Mouse (Mus musculus) stomach, embryonic 14.5 days (tissue): ENCODE measurements around the gene Pcyox1. TPM values are rescaled to one million over a fixed set of nuclear protein-coding genes. Genes with fewer than 3 reads are reported as not detected.

Experiments
- ATAC-seq: fragments of 200-750 bp; cut with Nextera tagmentation; 2 replicates; pipeline ENCODE4 v1.8.0; 2017; ENCODE audit warnings: low read depth, moderate TSS enrichment; ENCODE audit not compliant: insufficient number of reproducible peaks, insufficient read depth, low FRiP score
- H3K27ac ChIP-seq: fragments of 300-500 bp; sonication (generic); 2 replicates; pipeline ENCODE4 v1.5.1; 2014; ENCODE audit warnings: mild to moderate bottlenecking, low read length, moderate library complexity, mixed read lengths
- H3K27me3 ChIP-seq: fragments of 300-500 bp; sonication (generic); 2 replicates; pipeline ENCODE4 v1.6.1; 2014; ENCODE audit warnings: low read length, control low read depth, mixed read lengths; ENCODE audit not compliant: control insufficient read depth, insufficient read depth
- H3K36me3 ChIP-seq: fragments of 300-500 bp; sonication (generic); 2 replicates; pipeline ENCODE4 v1.6.1; 2014; ENCODE audit warnings: mild to moderate bottlenecking, control low read depth, low read length, moderate library complexity, mixed read lengths; ENCODE audit not compliant: control insufficient read depth, insufficient read depth
- H3K4me1 ChIP-seq: fragments of 300-500 bp; sonication (generic); 2 replicates; pipeline ENCODE4 v1.6.1; 2014; ENCODE audit warnings: low read length, control low read depth, mixed read lengths; ENCODE audit not compliant: control insufficient read depth, insufficient read depth
- H3K4me2 ChIP-seq: fragments of 300-500 bp; sonication (generic); replicated peaks from 2 replicates; pipeline ENCODE4 v1.6.1; 2014; ENCODE audit warnings: low read depth, low read length, control low read depth
- H3K4me3 ChIP-seq: fragments of 300-500 bp; sonication (generic); 2 replicates; pipeline ENCODE4 v1.5.1; 2014; ENCODE audit warnings: low read depth, low read length, control low read depth
- H3K9ac ChIP-seq: fragments of 300-500 bp; sonication (generic); replicated peaks from 2 replicates; pipeline ENCODE4 v1.6.1; 2014; ENCODE audit warnings: low read depth, mild to moderate bottlenecking, control low read depth, low read length, moderate library complexity, mixed read lengths
- H3K9me3 ChIP-seq: fragments of 300-500 bp; sonication (generic); 2 replicates; pipeline ENCODE4 v1.6.1; 2016; ENCODE audit warnings: low read depth, low read length, control low read depth; ENCODE audit not compliant: control insufficient read depth
- WGBS: fragments of 180-500 bp; shearing (Covaris S2); extraction: QIAGEN DNeasy Blood & Tissue Kit; methylation state at CpG from one replicate; pipeline ENCODE4 v1.1.7; 2014; 5-methylcytosine and 5-hydroxymethylcytosine counted together
- polyA plus RNA-seq: library from polyadenylated mRNA; unstranded; fragments of >200 nt; fragmentation: Nextera tagmentation; extraction: Ambion mirVana; gene quantifications from 2 replicates; pipeline ENCODE4 v1.2.1, GENCODE M21; 2014

Gene Pcyox1
- 102 TPM in 2 replicates for polyA plus RNA-seq

DNA sequence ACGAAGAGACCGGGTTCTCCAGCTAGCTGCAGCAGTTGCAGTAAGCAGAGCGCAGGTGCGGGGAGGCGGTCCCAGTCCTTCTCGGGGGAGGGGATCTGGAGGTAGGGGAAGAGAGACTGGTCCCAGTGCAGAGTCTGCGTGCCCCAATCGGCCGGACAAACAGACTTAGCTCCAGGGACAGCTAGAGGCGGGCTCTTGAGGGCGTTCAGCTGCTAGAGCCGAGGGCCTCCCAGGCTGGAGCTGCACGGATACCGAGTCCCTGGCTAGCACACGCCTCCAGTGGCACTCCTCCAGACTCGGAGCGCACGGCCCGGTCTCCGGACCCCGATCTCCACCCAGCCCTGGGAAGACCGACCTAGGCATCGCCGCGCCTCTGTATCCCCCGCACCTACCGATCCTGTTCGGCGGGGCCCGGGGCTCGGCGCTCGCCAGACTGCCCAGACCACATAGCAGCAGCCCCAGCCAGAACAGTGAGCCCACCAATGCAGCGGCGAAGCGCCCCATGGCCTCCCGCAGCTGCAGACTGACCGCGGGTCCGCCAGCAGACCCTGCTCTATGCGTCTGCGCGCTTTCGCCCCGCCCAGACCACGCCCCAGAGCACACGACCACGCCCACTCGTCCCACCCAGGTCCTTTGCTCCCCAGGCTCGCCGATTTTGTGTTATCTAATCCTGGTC, at the start of gene Pcyox1:
TSS of gene Pcyox1 (minus strand) at position 574 of the 676 bp plus-strand sequence.
- Histone ChIP-seq H3K9me3 (no peaks in the 10 kb centered on the region), H3K27ac (peak within 1 kb of the TSS; percentile 87), H3K4me3 (peak within 1 kb of the TSS; percentile 82), H3K36me3 (peaks cover 10% of the 10 kb centered on the region; the same call in 1 of the 2 replicates), H3K9ac (peak within 1 kb of the TSS; percentile 73), H3K4me2 (peak within 1 kb of the TSS; percentile 77), H3K4me1 (peaks cover 20% of the 10 kb centered on the region; the same call in 1 of the 2 replicates), H3K27me3 (no peaks in the 10 kb centered on the region)
- ATAC-seq = peak; percentile 93
- WGBS = under 1% methylated on average over 51 of the region's 51 CpGs

DNA sequence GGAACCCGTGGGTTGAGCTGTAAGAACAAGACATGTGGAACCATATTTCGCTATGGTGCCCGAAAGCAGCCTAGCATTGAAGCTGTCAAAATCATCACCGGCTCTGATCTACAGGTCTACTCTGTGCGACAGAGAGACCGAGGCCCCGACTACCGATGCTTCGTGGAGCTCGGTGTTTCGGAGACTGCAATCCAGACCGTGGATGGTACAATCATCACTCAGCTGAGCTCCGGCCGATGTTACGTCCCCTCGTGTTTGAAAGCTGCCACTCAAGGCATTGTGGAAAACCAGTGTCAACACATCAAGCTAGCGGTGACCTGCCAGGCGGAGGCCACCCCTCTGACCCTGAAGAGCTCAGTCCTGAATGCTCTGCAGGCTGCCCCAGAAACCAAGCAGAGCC, 48.6 kb upstream of the Pcyox1 start:
- no peaks in the 10 kb centered on the region for H3K27me3 ChIP-seq
- no peak overlapping the region for H3K4me3 ChIP-seq
- H3K9ac ChIP-seq = no peak overlapping the region
- H3K4me2 ChIP-seq = no peak overlapping the region
- no peaks in the 10 kb centered on the region for H3K9me3 ChIP-seq
- no peak for ATAC-seq
- H3K27ac ChIP-seq = no peak overlapping the region
- H3K36me3 ChIP-seq = peaks cover 35% of the 10 kb centered on the region
- 90% methylated on average over 18 of the region's 18 CpGs for WGBS
- no peaks in the 10 kb centered on the region for H3K4me1 ChIP-seq

DNA sequence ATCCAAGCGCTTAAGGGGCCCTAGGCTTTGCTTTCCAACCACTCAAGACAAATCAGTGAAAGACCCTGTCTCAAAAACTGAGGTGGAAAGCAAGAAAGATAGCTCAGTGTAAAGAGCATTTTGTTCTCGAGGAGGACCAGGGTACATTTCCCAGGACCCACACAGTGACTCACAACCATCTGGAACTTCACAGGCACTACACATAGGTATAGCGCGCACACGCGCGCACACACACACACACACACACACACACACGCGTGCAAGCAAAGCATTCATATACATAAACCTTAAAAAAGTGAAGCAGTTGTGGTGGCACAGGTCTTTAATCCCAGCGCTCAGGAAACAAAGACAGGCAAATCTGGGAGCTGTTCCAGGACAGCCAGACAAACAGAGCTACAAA, 44.6 kb upstream of the Pcyox1 start:
- H3K9me3 ChIP-seq = no peaks in the 10 kb centered on the region
- no peak overlapping the region for H3K9ac ChIP-seq
- WGBS = 96% methylated on average over 10 of the region's 10 CpGs
- H3K27me3 ChIP-seq = no peaks in the 10 kb centered on the region
- peaks cover 20% of the 10 kb centered on the region for H3K36me3 ChIP-seq
- no peak overlapping the region for H3K4me3 ChIP-seq
- no peak for ATAC-seq
- no peak overlapping the region for H3K4me2 ChIP-seq
- H3K27ac ChIP-seq = no peak overlapping the region
- H3K4me1 ChIP-seq = peaks cover 6% of the 10 kb centered on the region; the same call in 1 of the 2 replicates

DNA sequence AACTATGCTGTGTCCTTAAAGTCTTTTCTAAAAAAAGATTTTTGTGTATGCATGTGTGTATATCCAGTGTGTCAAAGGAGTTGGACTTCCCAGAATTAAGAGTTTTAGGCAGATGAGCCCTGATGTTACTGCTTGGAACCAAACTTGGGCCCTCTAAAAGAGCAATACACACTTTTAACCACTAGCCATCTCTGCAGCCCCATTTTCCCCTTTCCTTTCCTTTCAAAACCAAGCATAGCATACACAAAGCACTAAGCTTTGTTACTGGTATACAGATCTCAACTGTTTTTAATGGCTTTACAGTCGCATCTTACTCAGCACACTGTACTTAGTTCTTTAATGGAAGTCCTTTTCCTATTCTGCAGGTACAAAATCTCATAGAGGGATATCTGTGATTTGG, 42.6 kb upstream of the Pcyox1 start:
- H3K9me3 ChIP-seq = no peaks in the 10 kb centered on the region
- H3K4me1 ChIP-seq = peaks cover 6% of the 10 kb centered on the region; the same call in 1 of the 2 replicates
- H3K9ac ChIP-seq = peak overlapping the region; percentile 49; the same call in 1 of the 2 replicates
- H3K4me2 ChIP-seq = peak overlapping the region; percentile 61
- H3K36me3 ChIP-seq = peaks cover 25% of the 10 kb centered on the region
- no peak for ATAC-seq
- H3K27ac ChIP-seq = no peak overlapping the region
- WGBS = 94% methylated on average over 1 of the region's 1 CpGs
- peak overlapping the region; percentile 66 for H3K4me3 ChIP-seq
- H3K27me3 ChIP-seq = no peaks in the 10 kb centered on the region

DNA sequence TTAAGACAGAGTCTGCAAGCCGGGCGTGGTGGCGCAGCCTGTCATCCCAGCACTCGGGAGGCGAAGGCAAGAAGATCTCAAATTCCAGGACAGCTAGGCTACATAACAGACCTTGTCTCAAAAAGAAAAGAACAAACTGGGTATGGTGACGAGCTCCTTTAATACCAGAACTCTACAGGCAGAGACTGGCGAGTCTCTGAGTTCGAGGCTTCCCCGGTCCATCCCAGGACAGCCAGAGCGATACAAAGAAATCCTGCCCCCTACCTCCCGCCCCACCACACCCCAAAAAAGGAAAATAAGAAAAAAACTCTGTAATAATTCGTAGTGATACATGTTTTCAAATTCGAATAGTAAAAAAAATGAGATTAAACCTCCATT, 42.2 kb upstream of the Pcyox1 start:
- 5% methylated on average over 13 of the region's 13 CpGs for WGBS
- Histone ChIP-seq H3K4me2 (peak overlapping the region; percentile 61), H3K4me3 (peak overlapping the region; percentile 66), H3K9ac (peak overlapping the region; percentile 49), H3K27ac (peak overlapping the region; percentile 96), H3K27me3 (no peaks in the 10 kb centered on the region), H3K36me3 (peaks cover 23% of the 10 kb centered on the region), H3K4me1 (peaks cover 6% of the 10 kb centered on the region; the same call in 1 of the 2 replicates), H3K9me3 (no peaks in the 10 kb centered on the region)
- no peak for ATAC-seq

DNA sequence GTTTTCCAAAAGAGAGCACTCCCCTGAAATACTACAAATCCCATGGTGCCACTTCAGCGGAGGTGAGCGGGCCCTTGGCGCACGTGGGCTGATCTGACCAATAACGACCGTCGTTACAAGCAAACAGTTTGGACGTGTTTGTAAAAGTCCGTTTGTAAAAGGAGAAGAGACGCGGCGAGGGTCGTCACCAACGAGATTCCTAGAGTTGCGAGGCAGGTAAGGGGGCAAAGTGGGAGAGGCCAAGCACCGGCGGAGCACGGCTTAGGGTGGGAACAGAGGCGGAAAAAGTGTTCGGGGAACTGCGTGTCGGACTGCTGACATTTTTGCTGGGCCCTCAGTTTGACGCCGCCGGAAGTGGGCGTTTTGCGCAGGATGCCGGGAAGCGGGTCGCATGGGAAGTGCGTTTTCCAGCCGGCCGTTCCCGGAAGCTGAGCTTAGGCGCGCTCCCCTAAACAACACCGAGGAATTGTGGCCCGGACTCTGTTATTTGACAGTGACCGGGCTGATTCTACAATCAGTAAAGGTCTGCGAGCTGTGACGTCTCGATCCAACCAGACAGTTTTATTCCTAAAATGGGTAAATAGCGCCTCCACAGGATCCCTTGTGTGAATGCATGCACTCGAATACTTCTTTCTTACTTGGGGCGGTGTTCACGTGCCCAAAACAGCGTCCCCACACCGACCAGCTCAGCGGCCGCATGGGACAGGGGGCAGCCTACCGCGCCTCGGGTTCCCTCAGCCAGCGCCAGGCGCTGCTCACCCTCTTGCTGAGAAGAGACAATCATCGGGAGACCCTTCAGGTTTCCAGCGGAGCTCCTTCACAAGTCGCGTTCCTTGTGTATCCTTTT, 41.5 kb upstream of the Pcyox1 start, which contains the start of gene C87436:
TSS of gene C87436 (plus strand) at position 103 of the 847 bp plus-strand sequence.
- H3K27ac ChIP-seq = peak within 1 kb of the TSS; percentile 96
- H3K4me3 ChIP-seq = peak within 1 kb of the TSS; percentile 66
- peaks cover 6% of the 10 kb centered on the region; the same call in 1 of the 2 replicates for H3K4me1 ChIP-seq
- no peaks in the 10 kb centered on the region for H3K9me3 ChIP-seq
- H3K9ac ChIP-seq = peak within 1 kb of the TSS; percentile 49
- peak; percentile 91 for ATAC-seq
- H3K4me2 ChIP-seq = peak within 1 kb of the TSS; percentile 61
- H3K27me3 ChIP-seq = no peaks in the 10 kb centered on the region
- peaks cover 20% of the 10 kb centered on the region for H3K36me3 ChIP-seq
- WGBS = under 1% methylated on average over 59 of the region's 59 CpGs

DNA sequence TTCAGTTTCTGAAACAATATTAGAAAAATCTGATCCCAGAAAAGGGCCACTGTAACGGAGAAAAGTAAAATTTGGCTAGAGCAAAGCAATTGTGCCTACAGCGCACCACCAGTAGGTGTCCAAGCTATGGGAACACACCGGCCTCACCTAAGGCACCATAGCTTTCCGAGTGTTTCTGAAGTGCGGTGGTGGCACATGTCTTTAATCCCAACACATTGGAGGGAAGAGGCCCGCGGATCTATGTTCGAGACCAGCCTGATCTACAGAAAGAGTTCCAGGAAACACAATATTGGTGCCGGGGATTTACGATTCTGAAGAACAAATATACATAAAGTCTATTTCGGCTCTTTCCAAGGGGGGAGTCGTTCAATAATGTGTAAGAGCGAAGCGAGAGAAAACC, 40.8 kb upstream of the Pcyox1 start:
- Histone ChIP-seq H3K36me3 (peaks cover 25% of the 10 kb centered on the region), H3K27ac (peak overlapping the region; percentile 96), H3K9ac (peak overlapping the region; percentile 49), H3K4me2 (peak overlapping the region; percentile 57), H3K9me3 (no peaks in the 10 kb centered on the region), H3K4me1 (peaks cover 6% of the 10 kb centered on the region; the same call in 1 of the 2 replicates), H3K27me3 (no peaks in the 10 kb centered on the region), H3K4me3 (peak overlapping the region; percentile 66)
- 0 out of 2 replicates have a peak, but pooled peaks have one; percentile 61 for ATAC-seq
- WGBS = 3% methylated on average over 14 of the region's 14 CpGs

DNA sequence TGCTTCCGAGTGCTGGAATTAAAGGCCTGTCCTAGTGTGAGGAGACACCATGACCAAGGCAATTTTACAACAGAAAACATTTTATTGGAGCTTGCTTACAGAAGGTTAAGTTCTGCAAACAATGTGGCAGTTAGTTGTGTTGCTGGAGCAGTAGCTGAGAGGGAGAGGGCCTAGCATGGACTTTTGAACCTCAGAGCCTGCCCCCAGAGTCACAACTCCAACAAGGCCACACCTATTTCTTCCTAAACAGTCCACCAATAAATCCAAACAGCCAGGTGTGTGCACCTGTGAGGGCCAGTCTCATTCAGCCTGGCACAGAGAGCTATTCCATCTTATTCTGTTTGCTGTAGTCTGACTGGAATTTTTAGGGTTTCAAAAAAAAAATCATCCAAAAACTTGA, 36.7 kb upstream of the Pcyox1 start:
- H3K4me3 ChIP-seq = no peak overlapping the region
- WGBS = 91% methylated on average over 1 of the region's 1 CpGs
- H3K27ac ChIP-seq = no peak overlapping the region
- H3K27me3 ChIP-seq = no peaks in the 10 kb centered on the region
- no peak overlapping the region for H3K9ac ChIP-seq
- H3K4me2 ChIP-seq = no peak overlapping the region
- no peak for ATAC-seq
- no peaks in the 10 kb centered on the region for H3K9me3 ChIP-seq
- H3K36me3 ChIP-seq = peaks cover 50% of the 10 kb centered on the region
- H3K4me1 ChIP-seq = no peaks in the 10 kb centered on the region
